Mouse (Mus musculus) embryonic facial prominence, embryonic 12.5 days (tissue): Measurements from ENCODE around the gene Card6. TPM values are rescaled to one million over a fixed set of nuclear protein-coding genes. Genes with fewer than 3 reads are reported as not detected.

Experiments
- ATAC-seq: fragments of 200-750 bp; cut with Nextera tagmentation; 2 replicates; pipeline ENCODE4 v1.8.0; 2017; ENCODE audit not compliant: insufficient number of reproducible peaks, insufficient read depth, low FRiP score, low TSS enrichment
- H3K27ac ChIP-seq: fragments of 300-500 bp; sonication (generic); 2 replicates; pipeline ENCODE4 v1.5.1; 2016; ENCODE audit warnings: mild to moderate bottlenecking
- H3K27me3 ChIP-seq: fragments of 300-500 bp; sonication (generic); 2 replicates; pipeline ENCODE4 v1.6.1; 2016; ENCODE audit warnings: mild to moderate bottlenecking, moderate library complexity
- H3K36me3 ChIP-seq: fragments of 300-500 bp; sonication (generic); 2 replicates; pipeline ENCODE4 v1.6.1; 2016; ENCODE audit warnings: mild to moderate bottlenecking
- H3K4me1 ChIP-seq: fragments of 300-500 bp; sonication (generic); 2 replicates; pipeline ENCODE4 v1.6.1; 2016
- H3K4me2 ChIP-seq: fragments of 300-500 bp; sonication (generic); replicated peaks from 2 replicates; pipeline ENCODE4 v1.6.1; 2016; ENCODE audit warnings: mild to moderate bottlenecking, moderate library complexity
- H3K4me3 ChIP-seq: fragments of 300-500 bp; sonication (generic); 2 replicates; pipeline ENCODE4 v1.5.1; 2016; ENCODE audit warnings: mild to moderate bottlenecking
- H3K9ac ChIP-seq: fragments of 300-500 bp; sonication (generic); 2 replicates; pipeline ENCODE4 v1.6.1; 2016; ENCODE audit warnings: mild to moderate bottlenecking, moderate library complexity
- H3K9me3 ChIP-seq: fragments of 300-500 bp; sonication (generic); 2 replicates; pipeline ENCODE4 v1.6.1; 2016; ENCODE audit warnings: mild to moderate bottlenecking, moderate library complexity
- polyA plus RNA-seq: library from polyadenylated mRNA; unstranded; fragments of >200 nt; fragmentation: Nextera tagmentation; extraction: Ambion mirVana; gene quantifications from 2 replicates; pipeline ENCODE4 v1.2.1, GENCODE M21; 2016

Card6 gene
- polyA plus RNA-seq, 1 experiment from 2014 or later = 1.0 TPM

- no peak within 1 kb of the TSS for H3K4me3 ChIP-seq
- no peak for ATAC-seq
- no peaks in the 10 kb centered on the region for H3K9me3 ChIP-seq
- H3K27me3 ChIP-seq = no peaks in the 10 kb centered on the region
- no peaks in the 10 kb centered on the region for H3K4me1 ChIP-seq
- H3K4me2 ChIP-seq = no peak within 1 kb of the TSS
- no peak within 1 kb of the TSS for H3K27ac ChIP-seq
- no peak within 1 kb of the TSS for H3K9ac ChIP-seq
- H3K36me3 ChIP-seq = no peaks in the 10 kb centered on the region
Measured at GRCm38 (mm10) chr15:5063635-5064034, 44.7 kb downstream of the Card6 start, which contains the start of gene C7. C7 (minus strand) TSS chr15:5063740.

Other genes with a start within 250 kb of the Card6 start
- not detected in 2 replicates for gene Mroh2b, start 209.8 kb downstream of the Card6 start, polyA plus RNA-seq
- gene C7, start 44.8 kb downstream of the Card6 start, polyA plus RNA-seq = 0.19 TPM in 1 of 2 replicates, not detected in the other
- gene Rpl37, start 8.1 kb upstream of the Card6 start, polyA plus RNA-seq = 537 and 548 TPM in 2 replicates
- 17.2 and 17.8 TPM in 2 replicates for gene Prkaa1, start 35.3 kb upstream of the Card6 start, polyA plus RNA-seq
- 42.6 and 43.0 TPM in 2 replicates for gene Ttc33, start 77.0 kb upstream of the Card6 start, polyA plus RNA-seq
- gene Ptger4, start 135.6 kb upstream of the Card6 start, polyA plus RNA-seq = 3.7 and 4.0 TPM in 2 replicates